Mouse (Mus musculus) olfactory bulb, adult 2 months (tissue): ENCODE measurements around the gene Sdcbp2. TPM values are rescaled to one million over a fixed set of nuclear protein-coding genes. Genes with fewer than 3 reads are reported as not detected.
"Not testable (repeated sequence)": the region's sequence is repeated elsewhere in the genome, so short reads cannot be mapped to it uniquely, and the experiment has no call there.

Source experiments
- H3K27ac ChIP-seq: fragments of 200-500 bp; 2 replicates; pipeline ENCODE4 v1.5.1; 2012; ENCODE audit warnings: low read depth, low read length; ENCODE audit not compliant: insufficient read depth
- H3K4me1 ChIP-seq: fragments of 200-500 bp; 2 replicates; pipeline ENCODE4 v1.6.1; 2012; ENCODE audit warnings: low read length; ENCODE audit not compliant: control insufficient read depth, insufficient read depth
- H3K4me3 ChIP-seq: fragments of 200-500 bp; 2 replicates; pipeline ENCODE4 v1.5.1; 2012; ENCODE audit warnings: mild to moderate bottlenecking, low read depth, low read length, moderate library complexity; ENCODE audit not compliant: insufficient read depth
- CTCF ChIP-seq: fragments of 200-500 bp; IDR thresholded peaks from 2 replicates; pipeline ENCODE4 v1.5.1; 2012; ENCODE audit warnings: low read depth, mild to moderate bottlenecking, low read length, moderate library complexity; ENCODE audit not compliant: insufficient read depth
- POLR2A ChIP-seq: fragments of 200-500 bp; IDR thresholded peaks from 2 replicates; pipeline ENCODE4 v1.6.1; 2012; ENCODE audit warnings: mild to moderate bottlenecking, low read depth, low read length, moderate library complexity; ENCODE audit not compliant: insufficient read depth
- WGBS: fragments of 180-500 bp; shearing (Covaris S2); methylation state at CpG from one replicate; pipeline ENCODE4 v1.1.7; 2018; 5-methylcytosine and 5-hydroxymethylcytosine counted together
- polyA plus RNA-seq: library from polyadenylated mRNA; stranded (reverse); fragments of >200 nt; gene quantifications from 2 replicates; pipeline ENCODE4 v1.2.4, GENCODE M21; 2012; ENCODE audit warnings: low replicate concordance; ENCODE audit not compliant: missing spikeins, insufficient read depth, insufficient read length

Sdcbp2 gene
- polyA plus RNA-seq, 1 experiment = not detected

DNA sequence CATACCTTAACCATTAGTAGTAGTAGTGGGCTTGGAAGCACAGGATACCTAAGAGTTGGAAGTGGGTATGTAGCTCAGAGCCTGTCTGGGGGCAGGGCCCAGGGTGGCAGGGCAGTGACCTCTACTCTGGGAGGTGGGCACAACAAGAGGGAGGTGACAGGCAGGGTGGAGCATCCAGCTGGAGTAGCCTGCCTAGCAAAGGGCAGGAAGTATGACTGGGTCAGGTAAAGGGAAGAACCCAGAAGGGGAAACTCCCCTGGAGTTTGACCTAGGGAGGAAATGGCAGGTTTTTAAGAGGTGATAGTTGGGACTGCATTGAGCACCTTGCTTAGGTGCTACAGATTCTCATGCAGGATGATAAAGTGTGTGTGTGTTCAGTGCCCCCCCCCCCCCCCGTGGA, 8.5 kb downstream of the Sdcbp2 start:
- Histone ChIP-seq H3K27ac (no peak overlapping the region), H3K4me3 (no peak overlapping the region), H3K4me1 (peaks cover under 1% of the 10 kb centered on the region; the same call in 1 of the 2 replicates)
- WGBS = 25% methylated on average over 1 of the region's 1 CpGs
- no peak for TF ChIP-seq POLR2A
- no peak for TF ChIP-seq CTCF

DNA sequence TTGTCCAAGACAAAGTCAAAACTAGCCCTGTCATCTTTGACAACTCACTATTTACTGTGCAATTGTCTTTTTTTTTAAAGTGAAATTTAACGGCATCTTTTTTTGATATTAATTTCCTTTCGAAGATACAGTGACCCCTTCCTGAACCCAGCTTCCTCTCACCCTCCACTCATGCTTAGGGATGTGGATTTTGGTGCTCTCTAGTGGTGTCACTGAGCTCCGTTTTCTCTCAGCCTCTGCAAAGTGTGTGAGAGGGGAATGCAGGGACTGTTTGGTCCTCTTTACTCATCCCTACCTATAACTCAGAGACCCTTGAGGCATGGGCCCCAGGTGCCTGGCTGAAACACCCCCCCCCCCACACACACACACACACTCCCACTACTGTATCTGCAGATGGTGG, 13.5 kb downstream of the Sdcbp2 start:
- 50% methylated on average over 3 of the region's 3 CpGs for WGBS
- no peak overlapping the region for H3K4me3 ChIP-seq
- H3K27ac ChIP-seq = no peak overlapping the region
- TF ChIP-seq CTCF (no peak), POLR2A (no peak)
- no peaks in the 10 kb centered on the region for H3K4me1 ChIP-seq

DNA sequence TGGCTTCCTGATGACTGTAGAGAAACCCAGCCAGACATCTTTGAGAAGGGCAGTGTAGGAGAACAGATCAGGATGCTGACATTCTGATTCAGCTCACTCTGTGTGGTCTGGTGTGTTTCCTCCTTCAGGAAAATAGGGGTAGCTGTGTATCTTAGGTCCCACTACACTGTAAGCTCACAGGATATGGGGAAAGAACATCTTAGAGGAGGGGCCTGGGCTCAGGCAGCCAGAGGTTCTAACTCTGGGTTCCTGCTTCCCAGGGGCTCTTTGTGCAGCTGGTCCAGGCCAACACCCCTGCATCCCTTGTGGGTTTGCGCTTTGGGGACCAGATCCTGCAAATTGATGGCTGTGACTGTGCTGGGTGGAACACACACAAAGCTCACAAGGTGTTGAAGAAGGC, 14.4 kb downstream of the Sdcbp2 start:
- Histone ChIP-seq H3K4me1 (no peaks in the 10 kb centered on the region), H3K27ac (no peak overlapping the region), H3K4me3 (no peak overlapping the region)
- TF ChIP-seq CTCF = no peak
- TF ChIP-seq POLR2A = no peak
- 93% methylated on average over 1 of the region's 1 CpGs for whole genome bisulfite sequencing

DNA sequence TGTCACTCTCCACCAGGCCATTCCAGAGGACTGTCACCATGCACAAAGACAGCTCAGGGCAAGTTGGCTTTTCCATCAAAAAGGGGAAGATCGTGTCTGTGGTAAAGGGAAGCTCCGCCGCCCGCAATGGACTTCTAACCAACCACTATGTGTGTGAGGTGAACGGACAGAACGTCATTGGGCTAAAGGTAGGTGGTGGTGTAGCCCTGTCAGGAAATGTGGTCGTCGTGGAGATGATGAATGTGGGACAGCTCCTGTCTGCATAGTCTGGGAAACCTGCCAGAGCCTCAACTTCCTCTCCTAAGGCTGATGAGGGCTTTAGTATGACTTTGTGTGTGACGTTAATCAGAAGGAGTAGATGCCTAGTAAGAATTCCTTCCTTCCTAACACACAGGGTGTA, 14.9 kb downstream of the Sdcbp2 start:
- WGBS = 74% methylated on average over 9 of the region's 9 CpGs
- H3K27ac ChIP-seq = no peak overlapping the region
- TF ChIP-seq CTCF (no peak), POLR2A (no peak)
- H3K4me1 ChIP-seq = no peaks in the 10 kb centered on the region
- H3K4me3 ChIP-seq = no peak overlapping the region

DNA sequence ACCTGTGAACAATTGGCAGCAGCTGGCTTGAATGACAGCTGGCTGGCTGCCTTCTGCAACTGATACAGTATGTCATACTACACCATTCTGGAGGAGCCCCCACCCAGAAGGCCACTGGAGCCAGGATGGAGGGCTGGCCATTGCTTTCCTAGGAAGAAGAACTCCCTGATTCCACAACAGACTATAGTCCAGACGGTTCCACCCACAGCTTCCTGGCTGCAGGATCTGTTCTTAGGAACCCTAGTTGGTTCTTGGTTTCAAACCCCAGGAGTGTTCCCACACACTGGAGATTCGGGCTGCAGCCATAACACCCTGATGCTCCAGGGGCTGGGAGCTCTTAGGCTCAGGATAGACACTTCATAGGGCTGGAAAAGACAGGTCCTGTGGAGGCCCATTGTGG, 25.6 kb downstream of the Sdcbp2 start:
- no peak overlapping the region for H3K27ac ChIP-seq
- H3K4me1 ChIP-seq = peaks cover 33% of the 10 kb centered on the region
- H3K4me3 ChIP-seq = no peak overlapping the region
- 62% methylated on average over 2 of the region's 2 CpGs for WGBS
- TF ChIP-seq POLR2A (no peak), CTCF (no peak)

DNA sequence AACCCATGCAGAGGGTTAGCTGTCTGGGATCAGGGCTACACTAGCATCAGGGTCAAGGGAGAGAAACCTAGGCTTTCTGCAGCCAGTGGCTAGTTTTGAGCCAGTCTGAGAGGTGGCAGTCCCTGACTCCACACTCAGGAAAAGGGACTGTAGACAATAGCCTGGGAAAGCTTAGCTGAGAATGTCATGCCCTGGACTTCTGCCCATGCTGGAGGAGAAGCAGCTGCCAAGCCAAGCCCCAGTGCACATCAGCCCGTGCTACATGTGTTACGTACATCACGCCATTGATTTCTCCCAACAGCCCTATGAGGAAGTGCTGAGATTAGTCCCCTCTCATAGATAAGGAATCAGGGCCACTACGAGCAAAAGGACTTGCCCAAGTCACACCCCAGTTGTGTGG, 29.7 kb downstream of the Sdcbp2 start:
- TF ChIP-seq CTCF (no peak), POLR2A (no peak)
- 59% methylated on average over 4 of the region's 4 CpGs for WGBS
- H3K4me3 ChIP-seq = no peak overlapping the region
- H3K4me1 ChIP-seq = peaks cover 60% of the 10 kb centered on the region
- H3K27ac ChIP-seq = peak overlapping the region; percentile 61; the same call in 1 of the 2 replicates

DNA sequence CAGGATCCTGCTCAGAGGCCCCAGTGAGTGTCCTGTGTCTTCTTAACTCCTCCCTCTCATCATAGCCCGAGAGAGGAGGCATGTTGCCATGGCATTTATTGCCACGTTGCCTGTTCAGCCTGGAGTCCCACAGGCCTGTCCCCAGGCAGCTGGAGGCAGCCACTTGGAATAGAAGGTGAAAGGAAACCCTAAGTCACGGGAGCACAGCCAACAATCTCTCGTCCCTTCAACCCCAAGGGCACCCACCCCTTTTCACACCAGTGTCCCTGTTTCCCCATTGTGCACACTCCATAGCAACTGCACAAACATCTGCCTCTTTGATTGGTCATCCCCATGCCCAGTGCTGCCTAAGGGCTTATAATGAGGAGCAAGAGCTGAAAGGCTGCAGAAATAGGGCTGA, 31.2 kb downstream of the Sdcbp2 start:
- 17% methylated on average over 4 of the region's 4 CpGs for WGBS
- Histone ChIP-seq H3K27ac (peak overlapping the region; percentile 61), H3K4me3 (no peak overlapping the region)

DNA sequence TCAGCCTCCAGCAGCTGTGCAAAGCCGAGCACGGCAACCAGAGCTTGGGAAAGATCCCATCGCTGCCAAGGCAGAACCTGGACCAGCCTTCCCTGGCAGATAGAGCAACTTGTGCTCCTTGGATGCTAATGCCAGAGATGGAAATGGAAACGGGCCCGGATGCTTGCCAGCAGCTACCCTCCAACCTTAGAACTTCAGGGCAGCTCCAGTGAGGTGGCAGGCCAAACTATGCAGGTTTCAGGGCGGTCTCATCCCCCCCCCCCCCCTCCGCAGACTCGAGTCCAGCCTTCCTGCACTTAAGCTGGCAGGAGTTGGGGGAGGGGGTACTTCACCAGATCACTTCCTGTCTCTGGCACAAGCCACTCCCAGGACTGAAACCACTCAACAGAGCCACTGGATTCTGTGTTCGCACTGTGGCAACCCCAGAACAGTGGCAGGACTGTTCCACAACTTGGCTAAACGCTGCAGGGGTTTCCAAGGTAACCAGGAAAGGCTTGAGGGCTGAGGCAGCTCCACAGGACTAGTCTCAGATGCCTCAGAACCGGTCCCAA, 33.1 kb downstream of the Sdcbp2 start:
- H3K4me1 ChIP-seq = peaks cover 69% of the 10 kb centered on the region
- peak overlapping the region; percentile 61 for H3K27ac ChIP-seq
- no peak overlapping the region for H3K4me3 ChIP-seq
- TF ChIP-seq POLR2A (no peak), CTCF (no peak)
- WGBS = 12% methylated on average over 10 of the region's 11 CpGs

More for the DNA sequence above, 31.2 kb downstream of the Sdcbp2 start:
- TF ChIP-seq POLR2A (no peak), CTCF (no peak)
- peaks cover 66% of the 10 kb centered on the region for H3K4me1 ChIP-seq

DNA sequence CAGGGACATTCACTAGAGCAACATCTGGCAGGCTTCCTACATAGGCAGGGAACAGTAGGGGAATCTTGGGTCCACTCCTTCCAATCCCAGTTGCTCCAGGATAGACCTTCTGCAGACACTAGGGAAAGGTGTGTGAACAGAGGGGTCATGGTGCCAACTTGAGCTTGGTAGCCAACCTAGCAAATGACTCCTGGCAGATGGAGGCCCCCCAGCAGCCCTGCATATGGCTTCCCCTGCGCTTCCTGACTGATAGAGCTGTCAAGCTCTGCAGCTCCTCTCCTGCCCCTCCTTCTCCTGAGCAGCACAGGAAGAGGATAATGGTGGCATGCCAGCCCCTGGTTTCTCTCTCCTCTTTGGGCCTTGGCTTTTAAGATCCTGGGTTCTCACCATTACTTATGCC, 36.0 kb downstream of the Sdcbp2 start:
- 80% methylated on average over 1 of the region's 1 CpGs for WGBS
- Histone ChIP-seq H3K4me1 (peaks cover 43% of the 10 kb centered on the region), H3K27ac (0 out of 2 replicates have a peak overlapping the region, but pooled peaks have one; percentile 8), H3K4me3 (no peak overlapping the region)
- TF ChIP-seq POLR2A (no peak), CTCF (no peak)

DNA sequence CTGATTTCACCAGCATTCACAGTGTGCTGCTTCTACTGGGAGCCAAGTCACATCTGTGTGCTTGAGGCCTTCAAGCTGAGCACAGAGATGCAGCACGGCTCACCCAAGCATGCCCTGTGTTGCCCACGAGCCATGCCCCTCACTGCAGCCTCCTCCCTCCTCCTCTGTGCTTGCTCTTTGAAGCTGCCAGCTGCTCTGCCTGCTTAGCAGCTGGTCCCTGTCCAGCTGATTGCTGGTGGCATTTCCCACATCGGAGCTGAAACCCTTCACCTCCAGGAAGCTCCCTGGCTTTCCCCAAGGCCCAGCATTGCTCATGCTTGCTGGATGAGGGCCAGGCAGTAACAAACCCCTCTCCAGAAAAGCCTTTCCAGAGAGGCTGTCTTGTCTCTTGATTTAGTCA, 37.6 kb downstream of the Sdcbp2 start:
- TF ChIP-seq CTCF = no peak
- no peak for TF ChIP-seq POLR2A
- H3K4me1 ChIP-seq = peaks cover 32% of the 10 kb centered on the region
- H3K4me3 ChIP-seq = no peak overlapping the region
- 0 out of 2 replicates have a peak overlapping the region, but pooled peaks have one; percentile 27 for H3K27ac ChIP-seq
- 12% methylated on average over 3 of the region's 3 CpGs for WGBS

DNA sequence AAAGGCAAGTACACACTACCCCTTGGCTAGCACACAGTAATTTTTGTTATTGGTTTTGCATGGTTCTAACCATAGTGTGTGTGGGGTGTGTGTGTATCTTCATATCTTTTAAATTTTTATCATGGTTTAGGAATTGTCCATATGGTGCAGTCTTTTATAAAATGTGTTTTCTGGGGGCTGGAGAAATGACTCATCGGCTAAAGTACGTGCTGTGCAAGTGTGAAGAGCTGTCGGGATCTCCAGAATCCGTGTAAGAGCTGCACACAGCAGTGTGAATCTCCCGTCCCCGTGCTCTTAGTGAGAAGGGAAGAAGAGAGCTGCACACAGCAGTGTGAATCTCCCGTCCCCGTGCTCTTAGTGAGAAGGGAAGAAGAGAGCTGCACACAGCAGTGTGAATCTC, 43.4 kb downstream of the Sdcbp2 start:
- 29% methylated on average over 8 of the region's 8 CpGs for WGBS
- H3K4me3 ChIP-seq = not testable (repeated sequence)
- Histone ChIP-seq H3K27ac (peak overlapping the region; percentile 50; the same call in 1 of the 2 replicates), H3K4me1 (peaks cover 35% of the 10 kb centered on the region)
